Mouse (Mus musculus) C2C12 (cell line): ENCODE results near the gene Galnt15.

Experiments used
- CTCF ChIP-seq: IDR thresholded peaks from one replicate; pipeline ENCODE4 v1.5.1; 2011; ENCODE audit not compliant: control insufficient read depth, insufficient read depth, insufficient read length
- MYOG ChIP-seq: IDR thresholded peaks from one replicate; pipeline ENCODE4 v1.6.1; 2011; ENCODE audit not compliant: control insufficient read depth, insufficient read length; ENCODE audit errors: extremely low read depth

GRCm38 (mm10) chr14:32072807-32073206 lies 44.0 kb downstream of the Galnt15 start:
- no peak for TF ChIP-seq CTCF
- no peak for TF ChIP-seq MYOG
